ENCODE assay signal across 10 mouse cellular contexts in the genomic region with DNA sequence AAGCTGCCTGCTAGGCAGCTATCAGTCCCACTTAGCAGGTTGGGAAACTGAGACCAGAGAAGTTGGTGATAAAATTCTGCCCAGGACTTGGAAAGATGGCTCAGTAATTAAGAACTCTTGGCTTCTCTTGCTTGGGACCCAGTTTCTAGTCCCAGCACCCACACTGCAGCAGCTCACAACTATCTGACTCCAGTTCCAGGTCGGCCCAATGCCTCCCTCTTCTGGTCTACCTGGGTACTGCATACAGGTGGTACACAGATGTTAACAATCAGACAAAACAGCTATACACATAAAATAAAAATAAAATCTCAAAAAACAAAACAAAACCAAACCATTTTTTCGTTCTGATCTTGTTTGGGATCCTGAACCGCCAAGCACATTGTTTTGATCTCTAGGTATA. TPM values are rescaled to one million over a fixed set of nuclear protein-coding genes. Genes with fewer than 3 reads are reported as not detected.
DNase-seq lines count a peak whose midpoint lies in the region; ATAC-seq and TF ChIP-seq lines count a peak whose summit lies in the region.
"Had no signal": no experiment of that assay in that cellular context is flagged by ENCODE, and none has a peak within 500 bp of the region (broad histone marks: within the 10 kb centered on the region; RNA-seq: fewer than 3 reads in every experiment).

No protein-coding gene starts in this region.

- H3K27me3 ChIP-seq in hindbrain, postnatal 0 days (ENCODE audit: insufficient read depth, low read length), result no peaks in the 10 kb centered on the region
- no peaks in the 10 kb centered on the region for H3K27me3 ChIP-seq in hindbrain, embryonic 12.5 days
- H3K27me3 ChIP-seq in CH12.LX (replicated peaks), result no peaks in the 10 kb centered on the region
- H3K27me3 ChIP-seq: hindbrain, embryonic 15.5 days; neural tube, embryonic 12.5 days had no signal

- H3K4me3 ChIP-seq in hindbrain, postnatal 0 days (ENCODE audit: low read length), result no peak overlapping the region
- H3K4me3 ChIP-seq in hindbrain, embryonic 12.5 days, result no peak overlapping the region
- no peak overlapping the region for H3K4me3 ChIP-seq in CH12.LX (replicated peaks in 1 of 3; ENCODE audit: low read depth in 2 of 3, low read length in 2 of 3, poor library complexity in 1 of 3)
- no peak overlapping the region for H3K4me3 ChIP-seq in cortical plate, adult 2 months (ENCODE audit: insufficient read depth, low read length)
- H3K4me3 ChIP-seq: hindbrain, embryonic 15.5 days; neural tube, embryonic 12.5 days had no signal

- H3K27ac ChIP-seq in hindbrain, postnatal 0 days, result no peak overlapping the region
- H3K27ac ChIP-seq in hindbrain, embryonic 12.5 days, result no peak overlapping the region
- H3K27ac ChIP-seq in CH12.LX (ENCODE audit: insufficient read depth, low read depth), result no peak overlapping the region
- H3K27ac ChIP-seq in cortical plate, adult 2 months (ENCODE audit: insufficient read depth, low read length), result no peak overlapping the region
- H3K27ac ChIP-seq: hindbrain, embryonic 15.5 days; neural tube, embryonic 12.5 days had no signal

- 66% methylated on average over 3 of the region's 3 CpGs for WGBS in hindbrain, postnatal 0 days
- WGBS in hindbrain, embryonic 12.5 days, result 61% methylated on average over 3 of the region's 3 CpGs

- no peak for TF ChIP-seq EP300 in CH12.LX (IDR thresholded peaks at IDR 0.05; ENCODE audit: low read length)

- no peaks in the 10 kb centered on the region for H3K9me3 ChIP-seq in hindbrain, postnatal 0 days (ENCODE audit: low read length)
- no peaks in the 10 kb centered on the region for H3K9me3 ChIP-seq in hindbrain, embryonic 12.5 days (replicated peaks)
- peaks cover 3% of the 10 kb centered on the region for H3K9me3 ChIP-seq in CH12.LX (replicated peaks; ENCODE audit: low read length)
- H3K9me3 ChIP-seq: hindbrain, embryonic 15.5 days; neural tube, embryonic 12.5 days had no signal

- no peak for ATAC-seq in hindbrain, postnatal 0 days
- ATAC-seq in hindbrain, embryonic 12.5 days (ENCODE audit: low FRiP score), result no peak
- ATAC-seq in neutrophil, adult 5-6 weeks (ENCODE audit: extremely low read depth, insufficient number of reproducible peaks, low FRiP score, poor library complexity, severe bottlenecking), result peak; percentile 43

- H3K79me2 ChIP-seq in CH12.LX (replicated peaks; ENCODE audit: control insufficient read depth, extremely low read depth, insufficient read depth, poor library complexity, severe bottlenecking), result no peaks in the 10 kb centered on the region

- H3K9ac ChIP-seq in hindbrain, postnatal 0 days (replicated peaks; ENCODE audit: low read length), result no peak overlapping the region
- H3K9ac ChIP-seq in hindbrain, embryonic 12.5 days, result no peak overlapping the region
- H3K9ac ChIP-seq in CH12.LX (ENCODE audit: insufficient read depth, low read depth), result no peak overlapping the region
- H3K9ac ChIP-seq: hindbrain, embryonic 15.5 days; neural tube, embryonic 12.5 days had no signal

- in situ Hi-C loops in CH12.LX (cut with MboI; ENCODE audit: low pct_ligation_motif_present, low pct_unique_long_range_greater_than_20kb, low sequenced_read_pairs), result loop anchor here (25.0 kb wide), 1 partner anchor 288 kb away; no protein-coding TSS in a partner anchor

- dilution Hi-C loops in CH12.LX (cut with MboI; ENCODE audit: extremely low pct_ligation_motif_present, extremely low pct_unique_long_range_greater_than_20kb, low sequenced_read_pairs), result no loop called here

- peak; percentile 61 for TF ChIP-seq CTCF in hindbrain, postnatal 0 days (IDR thresholded peaks at IDR 0.05; ENCODE audit: low read depth)
- peak; percentile 61 to 68 for TF ChIP-seq CTCF in CH12.LX (conservative IDR thresholded peaks at IDR 0.05 in 1 of 2, IDR thresholded peaks at IDR 0.05 in 1 of 2; ENCODE audit: low read depth in 2 of 2, low read length in 2 of 2)
- TF ChIP-seq CTCF in cortical plate, adult 2 months (IDR thresholded peaks at IDR 0.05; ENCODE audit: extremely low read depth, insufficient read depth, low read length), result peak; percentile 48

- H3K36me3 ChIP-seq in hindbrain, postnatal 0 days (ENCODE audit: insufficient read depth, low read length), result peaks cover 30% of the 10 kb centered on the region
- peaks cover 86% of the 10 kb centered on the region for H3K36me3 ChIP-seq in hindbrain, embryonic 12.5 days
- peaks cover 13 to 56% of the 10 kb centered on the region in 2 experiments for H3K36me3 ChIP-seq in CH12.LX (replicated peaks in 1 of 2; ENCODE audit: control insufficient read depth in 1 of 2, insufficient read depth in 1 of 2, low read length in 1 of 2)

- H3K4me2 ChIP-seq in hindbrain, postnatal 0 days (ENCODE audit: low read depth, low read length), result no peak overlapping the region
- no peak overlapping the region for H3K4me2 ChIP-seq in hindbrain, embryonic 12.5 days (replicated peaks)
- no peak overlapping the region for H3K4me2 ChIP-seq in CH12.LX (ENCODE audit: insufficient read depth, low read depth, poor library complexity, severe bottlenecking)
- H3K4me2 ChIP-seq: hindbrain, embryonic 15.5 days; neural tube, embryonic 12.5 days had no signal

- H3K4me1 ChIP-seq in hindbrain, postnatal 0 days (ENCODE audit: insufficient read depth, low read length), result no peaks in the 10 kb centered on the region
- H3K4me1 ChIP-seq in hindbrain, embryonic 12.5 days, result no peaks in the 10 kb centered on the region
- peaks cover 0 to 10% of the 10 kb centered on the region in 2 experiments; a peak in 1 of 4 replicates for H3K4me1 ChIP-seq in CH12.LX (ENCODE audit: control insufficient read depth in 1 of 2, insufficient read depth in 2 of 2)
- H3K4me1 ChIP-seq in cortical plate, adult 2 months (ENCODE audit: control insufficient read depth, insufficient read depth, low read length), result no peaks in the 10 kb centered on the region
- H3K4me1 ChIP-seq: hindbrain, embryonic 15.5 days; neural tube, embryonic 12.5 days had no signal

- TF ChIP-seq RAD21 in CH12.LX (IDR thresholded peaks at IDR 0.05; ENCODE audit: low read depth, low read length), result peak; percentile 66

- TF ChIP-seq POLR2A in CH12.LX (IDR thresholded peaks at IDR 0.05; ENCODE audit: low read depth, low read length), result no peak
- TF ChIP-seq POLR2A in cortical plate, adult 2 months (IDR thresholded peaks at IDR 0.05; ENCODE audit: extremely low read depth, insufficient read depth, low read length), result no peak

- no peak for DNase-seq in hindbrain, postnatal 0 days (ENCODE audit: low spot score)
- DNase-seq in CH12.LX (ENCODE audit: extremely low read depth), result peak; percentile 50
- DNase-seq in ovary, postnatal 36 days (ENCODE audit: low spot score), result no peak
- DNase-seq in layer of hippocampus, adult 9-11 months, result no peak
- no peak for DNase-seq in right cerebral cortex, postnatal 14 days

TF ChIP-seq in CH12.LX, 34 proteins besides CTCF, POLR2A, EP300 and RAD21:
- TF ChIP-seq SMC3 (IDR thresholded peaks at IDR 0.05; ENCODE audit: low read depth, low read length) (peak; percentile 56), USF1 (IDR thresholded peaks at IDR 0.05; ENCODE audit: low read depth, low read length) (no peak), MEF2A (IDR thresholded peaks at IDR 0.05; ENCODE audit: borderline replicate concordance, low read depth, low read length) (no peak)
TF ChIP-seq in CH12.LX: peak in this region for 1.

RNA-seq across cellular contexts. Expression of gene Ttll1, which starts 10.3 kb away (rescaled TPM):
- 36.2 and 39.2 TPM in 2 replicates for total RNA-seq in hindbrain, postnatal 0 days (2014; rRNA removed)
- polyA plus RNA-seq in hindbrain, postnatal 0 days (2015; fragmentation: Nextera tagmentation; extraction: Ambion mirVana), result 91.9 and 104 TPM in 2 replicates
- polyA plus RNA-seq in hindbrain, embryonic 12.5 days (2016; fragmentation: Nextera tagmentation; extraction: Ambion mirVana), result 64.1 and 77.2 TPM in 2 replicates
- total RNA-seq in CH12.LX (2012; rRNA removed) (4.1 and 4.9 TPM in 2 replicates), CH12.LX (2014; rRNA removed) (2.4 and 2.5 TPM in 2 replicates)
- 8.6 and 9.9 TPM in 2 replicates for polyA plus RNA-seq in CH12.LX (2012; ENCODE audit: insufficient read length, low read depth)
- 48.5 and 50.1 TPM in 2 replicates for polyA plus RNA-seq in cortical plate, adult 2 months (2012; rRNA removed)
- 5.4 and 6.1 TPM in 2 replicates for total RNA-seq in neutrophil, adult 5-6 weeks (2017)

RNA-seq across cellular contexts. Expression of gene Bik, which starts 26.3 kb away (rescaled TPM):
- total RNA-seq in hindbrain, postnatal 0 days (2014; rRNA removed), result 0.16 and 0.97 TPM in 2 replicates
- 0.68 and 1.3 TPM in 2 replicates for polyA plus RNA-seq in hindbrain, postnatal 0 days (2015; fragmentation: Nextera tagmentation; extraction: Ambion mirVana)
- polyA plus RNA-seq in hindbrain, embryonic 12.5 days (2016; fragmentation: Nextera tagmentation; extraction: Ambion mirVana), result 2.0 and 2.1 TPM in 2 replicates
- total RNA-seq in CH12.LX (2012; rRNA removed), result 0.13 TPM in 1 of 2 replicates, not detected in the other
- total RNA-seq in CH12.LX (2014; rRNA removed), result 0.61 TPM in 1 of 2 replicates, not detected in the other
- polyA plus RNA-seq in CH12.LX (2012; ENCODE audit: insufficient read length, low read depth), result 0.50 and 0.87 TPM in 2 replicates
- polyA plus RNA-seq in cortical plate, adult 2 months (2012; rRNA removed), result 0.28 and 0.31 TPM in 2 replicates
- 0.47 TPM in 1 of 2 replicates, not detected in the other for total RNA-seq in neutrophil, adult 5-6 weeks (2017)

RNA-seq across cellular contexts. Expression of gene Pacsin2, which starts 35.9 kb away (rescaled TPM):
- total RNA-seq in hindbrain, postnatal 0 days (2014; rRNA removed), result 18.7 and 19.5 TPM in 2 replicates
- polyA plus RNA-seq in hindbrain, postnatal 0 days (2015; fragmentation: Nextera tagmentation; extraction: Ambion mirVana), result 19.3 and 20.0 TPM in 2 replicates
- 46.9 and 47.7 TPM in 2 replicates for polyA plus RNA-seq in hindbrain, embryonic 12.5 days (2016; fragmentation: Nextera tagmentation; extraction: Ambion mirVana)
- total RNA-seq in CH12.LX (2012; rRNA removed) (47.9 and 48.4 TPM in 2 replicates), CH12.LX (2014; rRNA removed) (53.6 and 53.7 TPM in 2 replicates)
- 85.5 and 99.3 TPM in 2 replicates for polyA plus RNA-seq in CH12.LX (2012; ENCODE audit: insufficient read length, low read depth)
- polyA plus RNA-seq in cortical plate, adult 2 months (2012; rRNA removed), result 84.4 and 87.8 TPM in 2 replicates
- 66.8 TPM in 2 replicates for total RNA-seq in neutrophil, adult 5-6 weeks (2017)
